Mouse (Mus musculus): ENCODE measurements around the gene Fam84b. TPM values are rescaled to one million over a fixed set of nuclear protein-coding genes. Genes with fewer than 3 reads are reported as not detected.

The Fam84b gene
- polyA plus RNA-seq, 1 experiment from 2014 or later, result 14.0 TPM

Other genes starting within 250 kb of the Fam84b start
- gene A1bg, start 69.2 kb upstream of the Fam84b start, polyA plus RNA-seq (2016; fragmentation: Nextera tagmentation; extraction: Ambion mirVana), result not detected in 2 replicates